Mouse (Mus musculus): ENCODE results near the gene Fkbp3.

Fkbp3 gene

GRCm38 (mm10) chr12:65022842-65023241, 51.0 kb downstream of the Fkbp3 start:
- no peak for DNase-seq

All from retina, postnatal 1 day (tissue).